Mouse (Mus musculus): ENCODE results near the gene Fam171a2. TPM values are rescaled to one million over a fixed set of nuclear protein-coding genes. Genes with fewer than 3 reads are reported as not detected.

Gene Fam171a2
- polyA plus RNA-seq, 2 experiments = 0.17 to 1.6 TPM

GRCm38 (mm10) chr11:102469648-102470357 is 22.3 kb upstream of the Fam171a2 start, which contains the start of gene Itga2b:
Gene Itga2b (minus strand): TSS chr11:102470122.
- Histone ChIP-seq H3K4me2 (ENCODE audit: low read depth) (peak within 1 kb of the TSS; percentile 55), H3K27ac (peak within 1 kb of the TSS; percentile 47)
- ATAC-seq (ENCODE audit: insufficient read depth) = peak; percentile 73

GRCm38 (mm10) chr11:102467041-102467631 is 19.7 kb upstream of the Fam171a2 start:
- Histone ChIP-seq H3K4me2 (ENCODE audit: low read depth) (peak overlapping the region; percentile 67), H3K4me3 (ENCODE audit: insufficient read depth in 1 of 2, low read depth in 2 of 2, low read length in 2 of 2) (peak overlapping the region; percentile 37 to 52), H3K4me1 (replicated peaks; ENCODE audit: control insufficient read depth in 2 of 2, insufficient read depth in 2 of 2, low read length in 1 of 2) (peaks cover 22 to 39% of the 10 kb centered on the region in 2 experiments), H3K27ac (no peak overlapping the region), H3K36me3 (replicated peaks; ENCODE audit: control insufficient read depth, insufficient read depth, low read depth) (no peaks in the 10 kb centered on the region), H3K9ac (replicated peaks) (peak overlapping the region; percentile 23), H3K9me3 (ENCODE audit: control insufficient read depth, low read length) (no peaks in the 10 kb centered on the region), H3K27me3 (ENCODE audit: control insufficient read depth, insufficient read depth, low read length) (no peaks in the 10 kb centered on the region)
- under 1% methylated on average over 37 of the region's 37 CpGs for WGBS (ENCODE audit: insufficient replicate concordance)
- DNase-seq (ENCODE audit: low read depth in 3 of 3, low spot score in 3 of 3) = peak; percentile 77 to 84 (median 82)
- TF ChIP-seq CTCF (IDR thresholded peaks at IDR 0.05; ENCODE audit: low read depth) (no peak), EP300 (IDR thresholded peaks at IDR 0.05; ENCODE audit: low read depth) (no peak)
- peak; percentile 82 for ATAC-seq (ENCODE audit: insufficient read depth)

More at GRCm38 (mm10) chr11:102469648-102470357, 22.3 kb upstream of the Fam171a2 start, which contains the start of gene Itga2b:
- TF ChIP-seq EP300 (IDR thresholded peaks at IDR 0.05; ENCODE audit: low read depth) (peak; percentile 67; the same call in 1 of the 2 replicates), CTCF (IDR thresholded peaks at IDR 0.05; ENCODE audit: low read depth) (no peak)
- H3K27me3 ChIP-seq (ENCODE audit: control insufficient read depth, insufficient read depth, low read length) = no peaks in the 10 kb centered on the region
- H3K4me1 ChIP-seq (replicated peaks; ENCODE audit: control insufficient read depth in 2 of 2, insufficient read depth in 2 of 2, low read length in 1 of 2) = peaks cover 22 to 39% of the 10 kb centered on the region in 2 experiments
- H3K9ac ChIP-seq (replicated peaks) = peak within 1 kb of the TSS; percentile 49
- no peaks in the 10 kb centered on the region for H3K36me3 ChIP-seq (replicated peaks; ENCODE audit: control insufficient read depth, insufficient read depth, low read depth)
- peak; percentile 54 to 60 (median 60) for DNase-seq (ENCODE audit: low read depth in 3 of 3, low spot score in 3 of 3)
- WGBS (ENCODE audit: insufficient replicate concordance) = 10% methylated on average over 11 of the region's 11 CpGs
- H3K9me3 ChIP-seq (ENCODE audit: control insufficient read depth, low read length) = no peaks in the 10 kb centered on the region
- H3K4me3 ChIP-seq (ENCODE audit: insufficient read depth in 1 of 2, low read depth in 2 of 2, low read length in 2 of 2) = peak within 1 kb of the TSS; percentile 22 to 59

- Histone ChIP-seq H3K4me1 (replicated peaks; ENCODE audit: control insufficient read depth in 2 of 2, insufficient read depth in 2 of 2, low read length in 1 of 2) (peaks cover 22 to 39% of the 10 kb centered on the region in 2 experiments), H3K4me2 (ENCODE audit: low read depth) (no peak overlapping the region)
- 73% methylated on average over 26 of the region's 26 CpGs for WGBS (ENCODE audit: insufficient replicate concordance)
Observed at GRCm38 (mm10) chr11:102465713-102466436, 18.4 kb upstream of the Fam171a2 start.

GRCm38 (mm10) chr11:102464901-102465300 is 17.4 kb upstream of the Fam171a2 start:
- TF ChIP-seq CTCF (IDR thresholded peaks at IDR 0.05; ENCODE audit: low read depth) (no peak), EP300 (IDR thresholded peaks at IDR 0.05; ENCODE audit: low read depth) (no peak)
- no peak overlapping the region for H3K4me3 ChIP-seq (ENCODE audit: insufficient read depth in 1 of 2, low read depth in 2 of 2, low read length in 2 of 2)
- H3K27me3 ChIP-seq (ENCODE audit: control insufficient read depth, insufficient read depth, low read length) = no peaks in the 10 kb centered on the region
- H3K9ac ChIP-seq (replicated peaks) = no peak overlapping the region
- no peak for DNase-seq (ENCODE audit: low read depth in 3 of 3, low spot score in 3 of 3)
- no peak for ATAC-seq (ENCODE audit: insufficient read depth)
- H3K4me2 ChIP-seq (ENCODE audit: low read depth) = no peak overlapping the region
- no peaks in the 10 kb centered on the region for H3K36me3 ChIP-seq (replicated peaks; ENCODE audit: control insufficient read depth, insufficient read depth, low read depth)
- WGBS (ENCODE audit: insufficient replicate concordance) = 93% methylated on average over 6 of the region's 6 CpGs
- no peak overlapping the region for H3K27ac ChIP-seq
- no peaks in the 10 kb centered on the region for H3K9me3 ChIP-seq (ENCODE audit: control insufficient read depth, low read length)
- H3K4me1 ChIP-seq (replicated peaks; ENCODE audit: control insufficient read depth in 2 of 2, insufficient read depth in 2 of 2, low read length in 1 of 2) = peaks cover 14 to 34% of the 10 kb centered on the region in 2 experiments

More at GRCm38 (mm10) chr11:102465713-102466436, 18.4 kb upstream of the Fam171a2 start:
- Histone ChIP-seq H3K9me3 (ENCODE audit: control insufficient read depth, low read length) (no peaks in the 10 kb centered on the region), H3K4me3 (ENCODE audit: insufficient read depth in 1 of 2, low read depth in 2 of 2, low read length in 2 of 2) (no peak overlapping the region), H3K36me3 (replicated peaks; ENCODE audit: control insufficient read depth, insufficient read depth, low read depth) (no peaks in the 10 kb centered on the region), H3K9ac (replicated peaks) (no peak overlapping the region), H3K27ac (no peak overlapping the region), H3K27me3 (ENCODE audit: control insufficient read depth, insufficient read depth, low read length) (no peaks in the 10 kb centered on the region)
- no peak for TF ChIP-seq CTCF (IDR thresholded peaks at IDR 0.05; ENCODE audit: low read depth)
- TF ChIP-seq EP300 (IDR thresholded peaks at IDR 0.05; ENCODE audit: low read depth) = no peak
- DNase-seq (ENCODE audit: low read depth in 3 of 3, low spot score in 3 of 3) = no peak
- ATAC-seq (ENCODE audit: insufficient read depth) = no peak

Data from liver, embryonic 14.5 days (tissue).